Mouse (Mus musculus) E14TG2a.4 (cell line): ENCODE measurements around the gene Plekhh3.
A peak's percentile ranks its signal among the peaks of the same experiment; 100 is the strongest.

ENCODE experiments used
- H3K27me3 ChIP-seq: 2 replicates; pipeline ENCODE4 v1.6.1; 2014; ENCODE audit warnings: low read length, control low read depth; ENCODE audit not compliant: insufficient read depth
- H3K36me3 ChIP-seq: 2 replicates; pipeline ENCODE4 v1.6.1; 2014; ENCODE audit warnings: low read length, control low read depth; ENCODE audit not compliant: insufficient read depth
- H3K4me1 ChIP-seq: replicated peaks from 2 replicates; pipeline ENCODE4 v1.6.1; 2014; ENCODE audit warnings: low read depth, low read length, control low read depth
- H3K4me3 ChIP-seq: replicated peaks from 2 replicates; pipeline ENCODE4 v1.5.1; 2014; ENCODE audit warnings: mild to moderate bottlenecking, low read length
- H3K9me3 ChIP-seq: 2 replicates; pipeline ENCODE4 v1.6.1; 2014; ENCODE audit warnings: low read length, control low read depth
- CTCF ChIP-seq: conservative IDR thresholded peaks from 2 replicates; pipeline ENCODE4 v1.5.1; 2014; ENCODE audit warnings: low read length
- NANOG ChIP-seq: IDR thresholded peaks from 2 replicates; pipeline ENCODE4 v1.6.1; 2014; ENCODE audit warnings: borderline replicate concordance, low read length, mixed read lengths
- POU5F1 ChIP-seq: IDR thresholded peaks from 2 replicates; pipeline ENCODE4 v1.6.1; 2014; ENCODE audit warnings: low read length, borderline replicate concordance

Plekhh3 gene

DNA sequence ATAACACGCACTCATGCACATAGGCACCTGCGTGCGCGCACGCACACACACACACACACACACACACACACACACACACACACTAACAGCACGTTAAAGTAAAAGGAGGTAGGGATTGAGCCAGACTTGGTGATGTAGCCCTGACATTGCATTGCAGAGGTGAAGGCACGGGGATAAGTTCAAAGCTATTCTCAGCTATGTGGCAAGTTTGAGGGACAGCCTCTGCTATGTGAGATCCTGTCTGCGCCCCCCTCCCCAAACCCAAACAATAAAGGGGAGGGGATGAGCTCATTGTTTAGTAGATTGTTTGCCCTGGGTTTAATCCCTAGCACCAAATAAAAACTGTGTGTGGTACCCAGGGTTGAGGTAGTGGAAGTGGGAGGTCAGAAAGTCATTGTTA, 30.1 kb downstream of the Plekhh3 start:
- TF ChIP-seq POU5F1: no peak
- no peak for TF ChIP-seq CTCF
- TF ChIP-seq NANOG: no peak
- Histone ChIP-seq H3K4me3 (no peak overlapping the region), H3K27me3 (peaks cover 12% of the 10 kb centered on the region), H3K4me1 (peaks cover 28% of the 10 kb centered on the region), H3K36me3 (no peaks in the 10 kb centered on the region), H3K9me3 (no peaks in the 10 kb centered on the region)

DNA sequence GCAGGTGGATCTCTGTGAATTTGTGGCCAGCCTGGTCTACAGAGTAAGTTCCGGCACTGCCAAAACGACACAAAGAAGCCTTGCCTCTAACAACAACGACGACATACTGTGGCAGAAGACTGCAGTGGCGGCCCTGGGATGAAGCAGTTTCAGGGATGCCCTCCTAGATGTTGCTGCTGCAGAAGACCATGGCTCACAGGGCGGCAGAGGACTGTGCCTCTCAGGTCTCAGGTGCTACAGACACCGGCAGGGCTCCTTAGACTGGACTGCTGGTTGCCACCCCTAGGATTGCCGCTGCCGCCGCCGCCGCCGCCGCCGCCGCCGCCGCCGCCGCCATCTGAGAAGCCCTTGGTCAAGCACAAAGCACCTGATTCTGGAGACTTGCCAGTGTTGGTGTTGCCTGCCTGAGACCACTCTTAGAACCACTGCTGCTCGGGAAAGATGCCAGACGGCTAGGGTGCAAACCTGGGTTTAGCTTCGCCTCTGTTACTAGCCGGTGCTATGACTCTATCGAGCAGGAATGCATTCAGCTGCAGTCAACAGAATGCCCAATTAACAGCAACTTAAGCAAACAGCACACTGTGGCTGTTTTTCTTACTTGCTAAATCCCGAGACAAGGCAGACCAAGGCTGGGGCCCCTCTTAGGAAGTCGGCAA, 30.9 kb downstream of the Plekhh3 start:
- Histone ChIP-seq H3K27me3 (peaks cover 12% of the 10 kb centered on the region), H3K4me3 (no peak overlapping the region), H3K36me3 (no peaks in the 10 kb centered on the region), H3K9me3 (no peaks in the 10 kb centered on the region), H3K4me1 (peaks cover 28% of the 10 kb centered on the region)
- TF ChIP-seq CTCF (no peak), NANOG (no peak), POU5F1 (no peak)

GRCm38 (mm10) chr11:101138536-101139181, 32.5 kb downstream of the Plekhh3 start:
- H3K4me1 ChIP-seq: peaks cover 26% of the 10 kb centered on the region
- no peaks in the 10 kb centered on the region for H3K9me3 ChIP-seq
- H3K27me3 ChIP-seq: peaks cover 12% of the 10 kb centered on the region
- TF ChIP-seq NANOG (no peak), POU5F1 (no peak), CTCF (no peak)
- peak overlapping the region; percentile 54 for H3K4me3 ChIP-seq
- no peaks in the 10 kb centered on the region for H3K36me3 ChIP-seq

- H3K9me3 ChIP-seq: no peaks in the 10 kb centered on the region
Measured at GRCm38 (mm10) chr11:101137000-101137399, 34.2 kb downstream of the Plekhh3 start.

DNA sequence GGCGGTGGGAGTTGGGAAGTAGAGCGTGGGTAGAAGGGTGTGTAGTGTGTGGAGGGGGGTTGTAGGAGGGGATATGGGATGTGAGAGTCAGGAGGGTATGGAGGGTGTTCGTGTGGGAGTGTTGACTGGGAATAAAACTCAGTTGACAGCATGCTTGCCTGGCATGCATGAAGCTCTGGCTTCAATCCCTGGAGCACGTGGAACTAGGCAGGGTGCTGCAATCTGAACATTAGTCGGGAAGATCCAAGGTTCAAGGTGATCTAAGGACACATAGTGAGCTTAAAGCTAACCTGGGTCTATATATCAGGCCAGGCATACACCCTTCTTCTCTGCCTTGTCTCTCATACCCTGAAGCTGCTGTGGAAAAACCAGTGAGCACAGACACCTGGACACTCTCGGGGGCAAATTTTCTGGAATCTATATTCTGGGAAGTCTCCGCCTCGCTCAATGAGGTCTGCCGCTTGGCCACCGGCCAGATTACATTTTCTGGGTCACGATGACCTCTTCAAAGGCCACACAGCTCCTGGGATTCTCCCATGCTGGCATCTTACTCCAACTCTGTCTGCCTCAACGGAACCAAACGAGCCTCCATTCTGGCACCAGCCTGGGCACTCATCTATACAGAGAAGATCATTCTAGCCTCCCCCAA, 36.8 kb downstream of the Plekhh3 start:
- Histone ChIP-seq H3K4me1 (peaks cover 26% of the 10 kb centered on the region), H3K4me3 (no peak overlapping the region), H3K27me3 (peaks cover 7% of the 10 kb centered on the region; the same call in 1 of the 2 replicates), H3K9me3 (no peaks in the 10 kb centered on the region), H3K36me3 (no peaks in the 10 kb centered on the region)
- TF ChIP-seq NANOG (no peak), POU5F1 (no peak), CTCF (no peak)

More at GRCm38 (mm10) chr11:101137000-101137399, 34.2 kb downstream of the Plekhh3 start:
- Histone ChIP-seq H3K27me3 (peaks cover 12% of the 10 kb centered on the region), H3K4me3 (no peak overlapping the region), H3K36me3 (no peaks in the 10 kb centered on the region), H3K4me1 (peaks cover 22% of the 10 kb centered on the region)
- no peak for TF ChIP-seq NANOG
- TF ChIP-seq POU5F1: no peak
- no peak for TF ChIP-seq CTCF

DNA sequence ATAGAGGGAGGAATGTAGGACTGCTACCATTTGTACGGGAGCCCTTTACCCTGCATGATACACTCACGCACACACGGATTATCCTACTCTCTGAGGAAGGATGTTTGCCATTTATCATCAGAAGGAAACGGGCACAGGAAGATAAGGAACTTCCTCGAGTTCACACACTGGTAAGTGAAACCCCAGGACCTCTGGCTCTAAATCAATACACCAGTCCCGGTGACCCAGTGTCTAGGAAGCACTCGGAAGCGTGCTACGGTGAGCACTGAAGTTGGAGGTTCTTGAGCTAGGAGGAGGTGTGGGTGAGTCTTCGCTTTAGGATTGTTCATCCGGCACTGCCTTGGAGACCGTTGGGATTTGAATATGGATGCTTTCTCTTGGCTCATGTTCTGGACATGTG, 38.1 kb downstream of the Plekhh3 start:
- H3K9me3 ChIP-seq: no peaks in the 10 kb centered on the region
- H3K36me3 ChIP-seq: no peaks in the 10 kb centered on the region
- no peak for TF ChIP-seq NANOG
- no peak for TF ChIP-seq CTCF
- TF ChIP-seq POU5F1: no peak
- H3K4me3 ChIP-seq: no peak overlapping the region
- H3K4me1 ChIP-seq: peaks cover 20% of the 10 kb centered on the region
- H3K27me3 ChIP-seq: peaks cover 6% of the 10 kb centered on the region; the same call in 1 of the 2 replicates

DNA sequence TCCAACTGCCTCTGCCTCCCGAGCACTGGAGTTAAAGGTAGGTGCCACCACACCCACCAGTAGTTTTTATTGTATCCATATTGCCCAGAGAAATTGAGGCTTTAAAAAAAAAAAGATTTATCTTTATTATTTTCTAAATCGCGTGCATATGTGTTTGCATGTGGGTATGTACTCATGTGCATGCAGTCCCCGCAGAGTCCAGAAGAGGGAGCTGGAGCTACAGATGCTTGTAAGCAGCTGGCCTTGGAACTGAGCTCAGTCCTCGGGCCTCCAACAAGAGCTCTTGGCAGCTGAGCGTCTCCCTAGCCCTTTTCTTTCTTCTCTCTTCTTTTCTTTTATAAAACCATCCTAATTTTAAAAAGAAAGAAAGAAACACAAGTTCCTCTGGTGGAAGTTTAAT, 39.5 kb downstream of the Plekhh3 start:
- Histone ChIP-seq H3K4me3 (no peak overlapping the region), H3K27me3 (peaks cover 6% of the 10 kb centered on the region; the same call in 1 of the 2 replicates), H3K9me3 (no peaks in the 10 kb centered on the region), H3K36me3 (peaks cover 1% of the 10 kb centered on the region), H3K4me1 (peaks cover 20% of the 10 kb centered on the region)
- TF ChIP-seq CTCF (peak; percentile 96), NANOG (no peak), POU5F1 (no peak)

DNA sequence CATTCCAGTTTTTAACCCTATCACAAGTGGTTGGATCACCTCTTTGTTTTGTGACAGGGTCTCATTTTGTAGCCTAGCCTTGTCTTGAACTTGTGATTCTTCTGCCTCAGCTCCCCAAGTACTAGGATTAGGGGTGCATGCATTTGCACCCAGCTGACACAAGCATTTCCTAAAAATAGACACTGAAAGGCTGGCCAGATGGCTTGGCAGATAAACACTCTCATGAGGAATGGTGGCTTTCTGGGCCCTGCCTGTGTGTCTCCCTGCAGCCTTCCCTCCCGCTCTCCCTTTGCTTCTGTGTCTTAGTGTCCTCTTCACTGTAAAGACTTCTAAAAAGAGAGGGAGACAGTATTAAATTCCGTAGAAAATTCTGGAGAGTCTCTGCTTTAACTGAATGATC, 40.0 kb downstream of the Plekhh3 start:
- no peak overlapping the region for H3K4me3 ChIP-seq
- peaks cover 6% of the 10 kb centered on the region; the same call in 1 of the 2 replicates for H3K27me3 ChIP-seq
- TF ChIP-seq POU5F1: no peak
- TF ChIP-seq NANOG: no peak
- no peak for TF ChIP-seq CTCF
- H3K36me3 ChIP-seq: peaks cover 7% of the 10 kb centered on the region
- no peaks in the 10 kb centered on the region for H3K9me3 ChIP-seq
- H3K4me1 ChIP-seq: peaks cover 20% of the 10 kb centered on the region
